Mouse (Mus musculus): Measurements from ENCODE around the gene Ccdc144b. TPM values are rescaled to one million over a fixed set of nuclear protein-coding genes. Genes with fewer than 3 reads are reported as not detected.

Ccdc144b gene
- polyA plus RNA-seq, 1 experiment from 2014 or later, result not detected

DNA sequence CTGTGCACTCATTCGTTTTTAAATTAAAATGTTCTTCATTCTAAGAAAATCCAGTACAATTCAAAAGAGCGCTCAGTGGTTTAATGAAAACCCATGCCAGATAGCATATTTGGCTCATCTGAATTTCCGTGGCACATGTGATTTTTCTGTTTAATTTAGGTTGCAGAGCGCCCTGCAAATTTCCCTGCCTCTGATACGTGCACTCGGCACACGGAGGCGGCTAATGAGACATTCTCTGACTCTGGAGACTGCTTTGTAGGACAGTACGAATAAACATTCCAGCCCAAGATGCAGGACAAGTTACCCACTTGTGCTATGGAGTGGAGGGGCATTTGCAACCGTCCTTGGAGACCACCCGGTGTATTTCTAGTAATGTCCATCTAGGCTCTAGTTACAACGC, 82.2 kb downstream of the Ccdc144b start:
- Histone ChIP-seq H3K27me3 (no peaks in the 10 kb centered on the region), H3K4me3 (no peak overlapping the region), H3K4me1 (no peaks in the 10 kb centered on the region), H3K9me3 (no peaks in the 10 kb centered on the region), H3K4me2 (replicated peaks) (no peak overlapping the region), H3K36me3 (peaks cover 47% of the 10 kb centered on the region), H3K27ac (no peak overlapping the region), H3K9ac (no peak overlapping the region)
- no peak for ATAC-seq (ENCODE audit: insufficient number of reproducible peaks, insufficient read depth, low FRiP score, low TSS enrichment)
- WGBS, result 92% methylated on average over 12 of the region's 12 CpGs

DNA sequence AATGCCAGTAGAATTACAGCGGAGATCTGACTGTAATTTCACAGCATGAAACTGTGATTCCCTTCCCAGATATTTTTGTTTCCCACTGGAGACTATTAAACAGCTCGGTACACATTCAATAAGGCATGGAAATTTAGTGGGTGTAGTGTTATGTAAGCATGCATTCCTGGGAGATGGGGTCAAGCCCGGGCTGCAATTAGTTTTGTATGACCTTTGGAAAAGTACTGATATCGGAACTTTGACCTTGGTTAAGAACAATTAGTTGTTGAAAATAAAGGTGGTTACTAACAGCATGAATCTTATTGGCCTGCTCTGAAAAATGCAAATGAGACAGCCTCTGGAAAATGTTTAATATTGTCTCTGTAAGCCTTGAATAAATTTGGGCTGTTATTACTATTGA, 82.9 kb downstream of the Ccdc144b start:
- no peaks in the 10 kb centered on the region for H3K27me3 ChIP-seq
- ATAC-seq (ENCODE audit: insufficient number of reproducible peaks, insufficient read depth, low FRiP score, low TSS enrichment), result no peak
- no peak overlapping the region for H3K9ac ChIP-seq
- no peak overlapping the region for H3K4me3 ChIP-seq
- no peak overlapping the region for H3K4me2 ChIP-seq (replicated peaks)
- 88% methylated on average over 4 of the region's 4 CpGs for WGBS
- H3K4me1 ChIP-seq, result no peaks in the 10 kb centered on the region
- no peak overlapping the region for H3K27ac ChIP-seq
- H3K36me3 ChIP-seq, result peaks cover 47% of the 10 kb centered on the region
- no peaks in the 10 kb centered on the region for H3K9me3 ChIP-seq

DNA sequence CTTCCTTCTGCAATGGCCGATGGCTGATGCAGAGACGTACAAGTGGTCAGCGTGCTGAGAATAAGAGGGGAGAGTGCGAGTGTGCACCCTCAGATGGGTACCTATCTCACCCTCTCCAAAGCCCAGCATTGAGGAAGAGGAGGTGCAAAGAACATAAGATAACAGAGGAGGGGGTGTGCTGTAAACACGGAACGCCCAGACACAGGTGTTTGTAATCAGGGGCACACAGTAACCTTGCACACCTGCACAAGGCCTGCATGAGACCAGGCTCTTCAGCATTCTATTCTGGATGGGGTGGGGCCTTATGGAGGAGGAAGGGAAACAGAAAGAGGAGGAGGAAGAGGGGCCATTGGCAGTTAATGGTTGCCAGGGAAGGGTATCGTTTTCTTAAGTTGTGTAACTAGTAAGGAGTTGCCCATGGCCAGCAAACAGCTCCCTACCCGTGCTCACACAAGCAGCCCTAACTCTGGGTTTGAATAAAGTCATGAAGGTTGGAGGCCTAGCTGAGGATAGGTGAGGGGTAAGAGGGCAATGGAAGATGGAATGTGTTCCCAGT, 85.9 kb downstream of the Ccdc144b start:
- Histone ChIP-seq H3K4me1 (no peaks in the 10 kb centered on the region), H3K9me3 (no peaks in the 10 kb centered on the region), H3K36me3 (peaks cover 45% of the 10 kb centered on the region), H3K27me3 (no peaks in the 10 kb centered on the region), H3K27ac (no peak overlapping the region), H3K9ac (no peak overlapping the region), H3K4me2 (replicated peaks) (no peak overlapping the region), H3K4me3 (no peak overlapping the region)
- WGBS, result 94% methylated on average over 8 of the region's 8 CpGs
- ATAC-seq (ENCODE audit: insufficient number of reproducible peaks, insufficient read depth, low FRiP score, low TSS enrichment), result no peak

DNA sequence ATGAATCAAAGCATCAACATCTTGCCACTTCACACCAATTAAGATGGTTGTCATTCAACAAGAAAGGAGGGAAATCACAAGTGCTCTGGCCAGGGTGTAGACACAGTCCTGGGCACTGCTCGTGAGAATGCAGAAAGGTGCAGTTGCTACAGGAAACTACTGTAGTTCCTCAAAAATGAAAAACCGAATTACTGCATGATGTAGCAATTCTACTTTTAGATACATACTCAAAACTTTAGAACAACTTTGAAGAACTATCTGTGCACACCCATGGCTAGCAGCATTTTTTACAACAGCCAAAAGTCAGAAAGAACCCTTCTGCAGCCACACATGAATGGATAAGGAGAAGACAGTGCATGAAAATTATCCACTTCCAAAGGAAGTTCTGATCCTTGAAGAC, 86.9 kb downstream of the Ccdc144b start:
- Histone ChIP-seq H3K9ac (no peak overlapping the region), H3K9me3 (no peaks in the 10 kb centered on the region), H3K36me3 (peaks cover 41% of the 10 kb centered on the region), H3K4me3 (no peak overlapping the region), H3K27me3 (no peaks in the 10 kb centered on the region), H3K4me2 (replicated peaks) (no peak overlapping the region), H3K27ac (no peak overlapping the region), H3K4me1 (no peaks in the 10 kb centered on the region)
- ATAC-seq (ENCODE audit: insufficient number of reproducible peaks, insufficient read depth, low FRiP score, low TSS enrichment), result no peak
- WGBS, result 82% methylated on average over 2 of the region's 2 CpGs

DNA sequence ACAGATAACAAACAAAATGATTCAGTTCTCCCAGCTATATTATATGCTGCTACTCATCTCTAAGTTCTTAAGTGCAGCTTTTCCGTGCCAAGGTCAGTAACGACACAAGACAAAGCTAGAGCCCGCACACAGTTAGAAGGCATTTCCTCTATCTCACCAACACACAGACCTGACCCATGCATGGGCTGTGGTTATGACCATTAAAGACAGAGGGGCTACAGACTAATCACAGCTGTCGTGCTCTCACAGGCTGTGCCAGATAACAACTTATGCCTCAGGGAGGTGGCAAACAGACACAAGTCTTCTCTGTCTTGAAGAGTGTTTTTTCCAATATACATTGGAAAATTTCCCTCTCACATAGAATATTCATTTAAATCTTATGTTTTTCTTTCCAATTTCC, 88.4 kb downstream of the Ccdc144b start:
- WGBS, result 81% methylated on average over 4 of the region's 4 CpGs
- H3K36me3 ChIP-seq, result peaks cover 45% of the 10 kb centered on the region

DNA sequence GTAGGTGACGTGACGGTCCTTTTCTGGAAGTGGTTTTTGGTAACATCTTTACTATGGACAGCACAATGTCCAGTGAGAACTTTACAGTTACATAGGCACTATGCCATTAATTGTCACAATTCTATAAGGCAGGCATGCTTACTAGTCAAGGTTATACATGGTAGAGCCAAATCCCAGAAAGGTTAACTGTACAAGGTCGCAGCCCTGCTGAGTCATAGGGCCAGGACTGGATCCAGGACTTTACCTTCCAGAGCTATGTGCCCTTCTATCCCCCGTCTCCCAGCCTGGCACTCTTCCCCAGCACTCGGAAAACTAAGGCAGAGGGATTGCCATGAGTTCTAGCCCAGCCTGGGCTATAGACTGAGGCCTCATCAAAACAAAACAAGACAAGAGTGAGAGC, 89.4 kb downstream of the Ccdc144b start:
- WGBS, result 88% methylated on average over 5 of the region's 5 CpGs
- Histone ChIP-seq H3K9me3 (no peaks in the 10 kb centered on the region), H3K27me3 (no peaks in the 10 kb centered on the region), H3K9ac (no peak overlapping the region), H3K36me3 (peaks cover 45% of the 10 kb centered on the region), H3K27ac (no peak overlapping the region), H3K4me3 (no peak overlapping the region), H3K4me2 (replicated peaks) (no peak overlapping the region), H3K4me1 (no peaks in the 10 kb centered on the region)
- no peak for ATAC-seq (ENCODE audit: insufficient number of reproducible peaks, insufficient read depth, low FRiP score, low TSS enrichment)

More for the DNA sequence above, 88.4 kb downstream of the Ccdc144b start:
- Histone ChIP-seq H3K9me3 (no peaks in the 10 kb centered on the region), H3K4me1 (no peaks in the 10 kb centered on the region), H3K4me3 (no peak overlapping the region), H3K9ac (no peak overlapping the region), H3K27me3 (no peaks in the 10 kb centered on the region), H3K4me2 (replicated peaks) (no peak overlapping the region), H3K27ac (no peak overlapping the region)
- no peak for ATAC-seq (ENCODE audit: insufficient number of reproducible peaks, insufficient read depth, low FRiP score, low TSS enrichment)

DNA sequence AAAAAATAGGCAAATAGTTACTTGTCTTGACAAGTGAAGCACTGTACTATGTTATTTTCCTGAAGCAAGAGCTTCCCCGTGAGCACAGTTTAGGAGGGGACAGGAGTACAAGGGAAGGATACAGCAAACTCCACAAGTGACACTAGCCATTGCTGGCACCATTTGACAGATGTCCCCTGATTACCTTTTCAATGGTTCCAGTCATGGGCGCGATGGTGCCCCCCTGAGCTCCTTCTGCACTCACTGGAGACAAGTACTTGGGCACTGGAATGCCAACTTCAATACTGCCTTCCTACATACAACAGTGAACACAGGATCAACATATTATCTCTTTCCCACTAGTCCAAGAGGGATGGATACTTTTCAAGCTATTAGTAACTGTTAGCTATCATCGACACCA, 89.9 kb downstream of the Ccdc144b start:
- WGBS, result 88% methylated on average over 4 of the region's 4 CpGs
- H3K27ac ChIP-seq, result no peak overlapping the region
- no peaks in the 10 kb centered on the region for H3K9me3 ChIP-seq
- no peaks in the 10 kb centered on the region for H3K4me1 ChIP-seq
- H3K9ac ChIP-seq, result no peak overlapping the region
- H3K4me2 ChIP-seq (replicated peaks), result no peak overlapping the region
- no peak for ATAC-seq (ENCODE audit: insufficient number of reproducible peaks, insufficient read depth, low FRiP score, low TSS enrichment)
- peaks cover 45% of the 10 kb centered on the region for H3K36me3 ChIP-seq
- no peaks in the 10 kb centered on the region for H3K27me3 ChIP-seq
- H3K4me3 ChIP-seq, result no peak overlapping the region

DNA sequence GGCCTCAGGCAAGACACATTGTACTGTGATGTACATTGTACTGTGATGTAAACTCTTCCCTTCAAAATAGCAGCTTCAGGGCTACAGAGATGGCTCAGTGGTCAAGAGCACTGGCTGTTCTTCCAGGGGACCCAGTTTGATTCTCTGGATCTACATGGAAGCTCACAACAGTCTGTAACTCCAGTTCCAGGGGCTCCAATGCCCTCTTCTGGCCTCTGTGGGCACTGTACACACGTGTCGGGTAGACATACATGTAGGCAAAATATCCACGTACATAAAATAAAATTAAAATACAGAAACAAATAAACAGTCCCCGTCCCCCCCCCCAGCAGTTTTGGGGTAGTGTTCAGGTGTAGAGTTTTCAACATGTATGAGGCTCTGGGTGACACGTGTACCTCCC, 90.4 kb downstream of the Ccdc144b start:
- no peak overlapping the region for H3K9ac ChIP-seq
- WGBS, result 94% methylated on average over 5 of the region's 5 CpGs
- no peak overlapping the region for H3K4me3 ChIP-seq
- no peak for ATAC-seq (ENCODE audit: insufficient number of reproducible peaks, insufficient read depth, low FRiP score, low TSS enrichment)
- peaks cover 43% of the 10 kb centered on the region for H3K36me3 ChIP-seq
- no peaks in the 10 kb centered on the region for H3K4me1 ChIP-seq
- H3K9me3 ChIP-seq, result no peaks in the 10 kb centered on the region
- no peak overlapping the region for H3K4me2 ChIP-seq (replicated peaks)
- no peaks in the 10 kb centered on the region for H3K27me3 ChIP-seq
- H3K27ac ChIP-seq, result no peak overlapping the region

Other genes with a start within 250 kb of the Ccdc144b start
- gene Dcun1d1, start 116.1 kb downstream of the Ccdc144b start, polyA plus RNA-seq (2016; fragmentation: Nextera tagmentation; extraction: Ambion mirVana), result 92.8 and 103 TPM in 2 replicates
- gene Mccc1, start 52.9 kb downstream of the Ccdc144b start, polyA plus RNA-seq (2016; fragmentation: Nextera tagmentation; extraction: Ambion mirVana), result 39.0 and 43.1 TPM in 2 replicates
- 97.9 and 98.3 TPM in 2 replicates for gene Acad9, start 12.4 kb upstream of the Ccdc144b start, polyA plus RNA-seq (2016; fragmentation: Nextera tagmentation; extraction: Ambion mirVana)
- gene D3Ertd254e, start 97.5 kb upstream of the Ccdc144b start, polyA plus RNA-seq (2016; fragmentation: Nextera tagmentation; extraction: Ambion mirVana), result 9.5 and 10.2 TPM in 2 replicates
- gene Qrfpr, start 168.8 kb upstream of the Ccdc144b start, polyA plus RNA-seq (2016; fragmentation: Nextera tagmentation; extraction: Ambion mirVana), result 0.28 and 0.41 TPM in 2 replicates